Mouse (Mus musculus): ENCODE results near the gene Oaz2. TPM values are rescaled to one million over a fixed set of nuclear protein-coding genes. Genes with fewer than 3 reads are reported as not detected.

Gene Oaz2
- polyA plus RNA-seq, 1 experiment = 48.0 TPM

DNA sequence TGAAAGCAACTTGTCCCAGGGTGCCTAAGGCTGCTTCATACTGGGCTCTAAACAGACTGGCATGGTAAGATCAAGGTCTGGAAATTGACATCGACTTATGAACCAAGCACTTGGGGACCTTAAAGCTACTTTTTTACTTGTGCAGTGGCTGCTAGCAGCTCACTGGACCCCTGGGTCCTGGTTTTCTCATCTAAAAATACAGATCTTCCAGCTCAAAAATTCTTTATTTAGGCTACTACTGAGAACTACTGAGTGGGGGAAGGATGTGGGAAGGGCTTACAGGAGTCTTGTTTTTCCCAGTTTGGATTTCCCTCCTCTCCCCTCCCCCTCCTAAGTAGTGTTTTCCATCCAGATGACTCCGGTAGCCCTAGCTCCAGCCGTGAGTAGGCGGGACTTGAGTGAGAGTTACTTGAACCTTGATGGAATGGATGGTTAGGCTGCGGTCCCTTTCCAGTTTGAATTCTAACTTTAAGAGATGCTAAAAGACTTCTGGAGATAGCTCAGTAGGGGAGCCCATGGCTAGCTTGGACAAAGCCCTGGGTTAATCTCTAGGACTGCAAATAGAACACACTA lies 26.9 kb upstream of the Oaz2 start:
- H3K27ac ChIP-seq (ENCODE audit: insufficient read depth, low read length) = no peak overlapping the region

DNA sequence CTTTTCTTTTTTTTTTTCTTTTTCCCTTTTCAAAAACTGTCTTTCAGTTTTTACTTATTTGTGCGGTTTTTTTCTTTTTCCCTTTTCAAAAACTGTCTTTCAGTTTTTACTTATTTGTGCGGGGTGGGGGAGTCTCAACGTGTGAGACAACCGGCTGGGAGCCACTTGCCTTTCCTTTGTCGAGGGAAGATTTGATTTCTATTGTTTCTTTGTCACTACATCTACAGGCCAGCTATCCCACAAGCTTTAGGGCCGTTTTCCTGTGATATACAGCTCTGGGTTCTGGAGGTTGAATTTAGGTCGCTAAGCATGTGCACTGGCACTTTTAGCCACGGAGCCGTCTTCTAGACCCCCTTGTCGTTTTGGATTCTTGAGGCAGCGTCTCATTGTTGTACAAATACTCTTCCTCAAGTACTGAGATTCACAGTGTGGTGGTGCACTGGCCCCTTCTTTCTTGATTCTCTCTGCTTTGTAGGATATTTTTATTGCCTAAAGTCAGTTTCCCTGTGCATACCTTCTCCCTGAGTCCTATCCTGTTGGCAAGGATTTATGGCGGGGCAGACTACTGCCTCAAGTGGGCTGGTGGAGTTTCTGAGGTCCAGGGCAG lies 26.3 kb upstream of the Oaz2 start:
- Histone ChIP-seq H3K27me3 (ENCODE audit: control insufficient read depth, insufficient read depth, low read length) (no peaks in the 10 kb centered on the region), H3K4me1 (ENCODE audit: control insufficient read depth, insufficient read depth, insufficient read length) (no peaks in the 10 kb centered on the region), H3K27ac (ENCODE audit: insufficient read depth, low read length) (no peak overlapping the region), H3K4me3 (ENCODE audit: extremely low read depth, insufficient read depth, insufficient read length) (no peak overlapping the region), H3K36me3 (ENCODE audit: control insufficient read depth, insufficient read depth, low read length) (no peaks in the 10 kb centered on the region)
- TF ChIP-seq POLR2A (IDR thresholded peaks at IDR 0.05; ENCODE audit: low read depth, low read length) (no peak), CTCF (IDR thresholded peaks at IDR 0.05; ENCODE audit: extremely low read depth, insufficient read depth, insufficient read length, insufficient replicate concordance) (no peak)
- no peak for DNase-seq (ENCODE audit: low read depth in 1 of 2, low spot score in 2 of 2)
- 65% methylated on average over 12 of the region's 12 CpGs for WGBS

More for the DNA sequence above, 26.9 kb upstream of the Oaz2 start:
- Histone ChIP-seq H3K36me3 (ENCODE audit: control insufficient read depth, insufficient read depth, low read length) (no peaks in the 10 kb centered on the region), H3K4me3 (ENCODE audit: extremely low read depth, insufficient read depth, insufficient read length) (no peak overlapping the region), H3K27me3 (ENCODE audit: control insufficient read depth, insufficient read depth, low read length) (no peaks in the 10 kb centered on the region), H3K4me1 (ENCODE audit: control insufficient read depth, insufficient read depth, insufficient read length) (no peaks in the 10 kb centered on the region)
- TF ChIP-seq CTCF (IDR thresholded peaks at IDR 0.05; ENCODE audit: extremely low read depth, insufficient read depth, insufficient read length, insufficient replicate concordance) = no peak
- no peak for TF ChIP-seq POLR2A (IDR thresholded peaks at IDR 0.05; ENCODE audit: low read depth, low read length)
- 69% methylated on average over 5 of the region's 5 CpGs for WGBS
- DNase-seq (ENCODE audit: low read depth in 1 of 2, low spot score in 2 of 2) = no peak

DNA sequence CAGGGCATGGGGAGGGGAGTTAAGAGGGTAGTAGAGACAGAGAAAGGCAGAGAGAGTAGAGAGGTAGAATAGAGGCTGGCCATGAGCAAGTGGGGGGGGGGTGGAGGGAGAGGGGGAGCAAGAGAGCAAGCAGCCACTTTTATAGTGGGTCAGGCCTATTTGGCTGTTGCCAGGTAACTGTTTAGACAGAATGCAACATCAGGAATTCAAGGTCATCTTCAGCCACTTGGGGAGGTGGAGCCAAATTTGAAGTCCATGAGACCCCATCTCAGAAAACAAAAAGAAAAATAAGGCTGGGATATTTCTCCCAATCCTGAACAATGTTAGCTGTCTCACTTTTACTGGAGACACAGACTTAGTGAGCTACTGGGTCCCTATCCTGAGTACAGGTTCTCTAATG lies 25.3 kb upstream of the Oaz2 start:
- no peaks in the 10 kb centered on the region for H3K36me3 ChIP-seq (ENCODE audit: control insufficient read depth, insufficient read depth, low read length)
- DNase-seq (ENCODE audit: low read depth in 1 of 2, low spot score in 2 of 2) = no peak

DNA sequence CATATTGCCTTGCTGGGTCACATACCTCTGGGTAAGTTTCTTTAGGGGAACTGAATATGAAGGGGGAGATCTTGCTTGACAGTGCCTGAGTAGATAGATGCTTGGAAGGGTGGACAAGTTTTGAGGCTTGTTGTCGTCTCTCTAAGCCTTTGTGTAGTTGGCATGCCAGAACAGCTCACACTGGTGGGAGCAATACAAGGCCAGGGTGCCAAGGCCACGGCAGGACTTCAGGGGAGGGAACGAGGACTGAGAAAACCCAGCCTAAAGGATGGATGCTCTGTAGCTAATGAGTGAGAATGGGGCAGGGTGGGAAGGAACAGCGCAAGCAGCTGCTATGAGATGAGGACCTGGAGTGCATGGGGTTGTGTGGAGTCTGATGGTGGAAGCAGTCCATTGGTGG lies 22.8 kb upstream of the Oaz2 start:
- H3K27me3 ChIP-seq (ENCODE audit: control insufficient read depth, insufficient read depth, low read length) = no peaks in the 10 kb centered on the region
- H3K27ac ChIP-seq (ENCODE audit: insufficient read depth, low read length) = no peak overlapping the region
- TF ChIP-seq POLR2A (IDR thresholded peaks at IDR 0.05; ENCODE audit: low read depth, low read length) (no peak), CTCF (IDR thresholded peaks at IDR 0.05; ENCODE audit: extremely low read depth, insufficient read depth, insufficient read length, insufficient replicate concordance) (no peak)
- DNase-seq (ENCODE audit: low read depth in 1 of 2, low spot score in 2 of 2) = no peak
- no peak overlapping the region for H3K4me3 ChIP-seq (ENCODE audit: extremely low read depth, insufficient read depth, insufficient read length)
- no peaks in the 10 kb centered on the region for H3K36me3 ChIP-seq (ENCODE audit: control insufficient read depth, insufficient read depth, low read length)
- 87% methylated on average over 4 of the region's 4 CpGs for WGBS
- H3K4me1 ChIP-seq (ENCODE audit: control insufficient read depth, insufficient read depth, insufficient read length) = no peaks in the 10 kb centered on the region

More for the DNA sequence above, 25.3 kb upstream of the Oaz2 start:
- Histone ChIP-seq H3K27me3 (ENCODE audit: control insufficient read depth, insufficient read depth, low read length) (no peaks in the 10 kb centered on the region), H3K27ac (ENCODE audit: insufficient read depth, low read length) (no peak overlapping the region), H3K4me3 (ENCODE audit: extremely low read depth, insufficient read depth, insufficient read length) (no peak overlapping the region), H3K4me1 (ENCODE audit: control insufficient read depth, insufficient read depth, insufficient read length) (no peaks in the 10 kb centered on the region)
- TF ChIP-seq POLR2A (IDR thresholded peaks at IDR 0.05; ENCODE audit: low read depth, low read length) (no peak), CTCF (IDR thresholded peaks at IDR 0.05; ENCODE audit: extremely low read depth, insufficient read depth, insufficient read length, insufficient replicate concordance) (no peak)

DNA sequence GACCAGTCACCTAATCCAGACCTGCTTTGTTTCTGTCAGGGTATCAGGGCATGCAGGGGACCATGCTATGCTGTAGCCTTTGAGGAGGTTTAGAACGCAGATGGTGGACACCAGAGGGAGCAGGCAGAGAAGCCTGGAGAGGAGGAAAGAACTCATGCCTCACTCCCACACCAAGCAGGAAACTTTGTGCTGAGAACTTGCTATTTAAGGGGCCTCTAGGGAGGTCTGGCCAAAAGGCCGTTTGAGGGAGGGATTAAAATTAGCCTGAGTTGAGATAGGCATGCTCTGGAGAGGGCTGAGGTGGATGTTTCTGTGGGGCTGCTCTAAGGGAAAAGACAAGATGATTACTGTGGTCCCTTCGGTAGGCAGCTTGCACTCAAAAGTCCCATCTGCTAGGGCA lies 21.8 kb upstream of the Oaz2 start:
- Histone ChIP-seq H3K4me3 (ENCODE audit: extremely low read depth, insufficient read depth, insufficient read length) (no peak overlapping the region), H3K4me1 (ENCODE audit: control insufficient read depth, insufficient read depth, insufficient read length) (no peaks in the 10 kb centered on the region), H3K27me3 (ENCODE audit: control insufficient read depth, insufficient read depth, low read length) (no peaks in the 10 kb centered on the region), H3K27ac (ENCODE audit: insufficient read depth, low read length) (no peak overlapping the region), H3K36me3 (ENCODE audit: control insufficient read depth, insufficient read depth, low read length) (no peaks in the 10 kb centered on the region)
- WGBS = 29% methylated on average over 3 of the region's 3 CpGs
- TF ChIP-seq CTCF (IDR thresholded peaks at IDR 0.05; ENCODE audit: extremely low read depth, insufficient read depth, insufficient read length, insufficient replicate concordance) (no peak), POLR2A (IDR thresholded peaks at IDR 0.05; ENCODE audit: low read depth, low read length) (no peak)
- DNase-seq (ENCODE audit: low read depth in 1 of 2, low spot score in 2 of 2) = no peak

DNA sequence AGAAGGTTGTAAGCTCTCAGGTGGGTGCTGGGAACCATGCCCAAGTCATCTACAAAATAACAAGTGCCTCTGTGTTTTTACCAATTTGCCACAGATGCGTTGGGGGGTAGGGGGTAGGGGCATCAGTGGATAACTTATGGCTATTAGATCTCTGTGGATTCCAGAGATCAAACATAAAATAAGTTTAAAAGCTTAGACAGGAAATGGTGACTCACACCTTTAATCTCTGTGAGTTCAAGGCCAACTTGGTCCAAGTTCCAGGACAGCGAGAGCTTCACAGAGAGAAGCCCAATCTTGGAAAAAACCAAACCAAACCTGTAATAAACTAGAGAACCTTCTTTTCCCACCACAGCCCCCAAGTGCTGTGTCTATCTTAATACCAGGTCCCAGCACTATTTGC lies 21.0 kb upstream of the Oaz2 start:
- no peaks in the 10 kb centered on the region for H3K36me3 ChIP-seq (ENCODE audit: control insufficient read depth, insufficient read depth, low read length)
- 86% methylated on average over 2 of the region's 2 CpGs for WGBS

DNA sequence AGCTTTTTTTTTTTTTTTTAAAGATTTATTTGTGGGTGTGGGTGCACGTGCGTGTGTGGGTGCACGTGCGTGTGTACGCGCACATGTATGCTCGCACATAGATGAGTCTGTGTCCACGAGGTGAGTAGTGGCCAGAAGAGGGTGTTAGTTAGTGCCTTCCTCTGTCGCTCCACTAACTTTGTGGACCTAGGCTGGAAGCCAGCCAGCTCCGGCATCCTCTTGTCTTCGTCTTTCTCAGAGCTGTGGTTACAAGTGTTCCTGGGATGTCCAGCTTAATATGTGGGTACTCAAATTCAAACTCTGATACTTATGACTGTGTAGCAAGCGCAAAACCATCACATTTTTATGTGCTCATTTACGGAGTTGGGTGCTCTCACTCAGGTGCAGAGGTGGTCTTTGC lies 19.1 kb upstream of the Oaz2 start:
- H3K27ac ChIP-seq (ENCODE audit: insufficient read depth, low read length) = no peak overlapping the region
- H3K36me3 ChIP-seq (ENCODE audit: control insufficient read depth, insufficient read depth, low read length) = no peaks in the 10 kb centered on the region
- H3K4me1 ChIP-seq (ENCODE audit: control insufficient read depth, insufficient read depth, insufficient read length) = no peaks in the 10 kb centered on the region
- no peak for TF ChIP-seq CTCF (IDR thresholded peaks at IDR 0.05; ENCODE audit: extremely low read depth, insufficient read depth, insufficient read length, insufficient replicate concordance)
- TF ChIP-seq POLR2A (IDR thresholded peaks at IDR 0.05; ENCODE audit: low read depth, low read length) = no peak
- no peaks in the 10 kb centered on the region for H3K27me3 ChIP-seq (ENCODE audit: control insufficient read depth, insufficient read depth, low read length)
- H3K4me3 ChIP-seq (ENCODE audit: extremely low read depth, insufficient read depth, insufficient read length) = no peak overlapping the region
- DNase-seq (ENCODE audit: low read depth in 1 of 2, low spot score in 2 of 2) = no peak
- 90% methylated on average over 13 of the region's 13 CpGs for WGBS

More for the DNA sequence above, 21.0 kb upstream of the Oaz2 start:
- no peak for DNase-seq (ENCODE audit: low read depth in 1 of 2, low spot score in 2 of 2)
- Histone ChIP-seq H3K27ac (ENCODE audit: insufficient read depth, low read length) (no peak overlapping the region), H3K27me3 (ENCODE audit: control insufficient read depth, insufficient read depth, low read length) (no peaks in the 10 kb centered on the region), H3K4me1 (ENCODE audit: control insufficient read depth, insufficient read depth, insufficient read length) (no peaks in the 10 kb centered on the region), H3K4me3 (ENCODE audit: extremely low read depth, insufficient read depth, insufficient read length) (no peak overlapping the region)
- TF ChIP-seq POLR2A (IDR thresholded peaks at IDR 0.05; ENCODE audit: low read depth, low read length) (no peak), CTCF (IDR thresholded peaks at IDR 0.05; ENCODE audit: extremely low read depth, insufficient read depth, insufficient read length, insufficient replicate concordance) (no peak)
